Mouse (Mus musculus): Measurements from ENCODE around the gene Zfp454.
A peak's percentile ranks its signal among the peaks of the same experiment; 100 is the strongest.

Gene Zfp454

GRCm38 (mm10) chr11:50841023-50841735 lies 46.3 kb downstream of the Zfp454 start, which contains the start of gene Zfp879:
Gene Zfp879, minus strand, starts transcription at chr11:50841552.
- DNase-seq = peak; percentile 91

- no peak for DNase-seq
These were observed 51.7 kb downstream of the Zfp454 start for GRCm38 (mm10) chr11:50835727-50836126.

GRCm38 (mm10) chr11:50827010-50827953 lies 60.2 kb downstream of the Zfp454 start, which contains the start of gene Zfp354c:
Gene Zfp354c, minus strand, starts transcription at chr11:50827724.
- peak; percentile 84 for DNase-seq

GRCm38 (mm10) chr11:50826214-50826613 lies 61.2 kb downstream of the Zfp454 start:
- DNase-seq = no peak
